Mouse (Mus musculus) layer of hippocampus, adult 2 months (tissue): Measurements from ENCODE around the gene Adipor2. TPM values are rescaled to one million over a fixed set of nuclear protein-coding genes. Genes with fewer than 3 reads are reported as not detected.
A peak's percentile ranks its signal among the peaks of the same experiment; 100 is the strongest.

Experiments used
- DNase-seq, 2 experiments: peaks; one replicate each; pipeline ENCODE4 v3.0.0; 2022; ENCODE audit warnings: low spot score in 2 of 2
- H3K27ac ChIP-seq: fragments of 200-600 bp; 2 replicates; pipeline ENCODE4 v1.8.1; 2022
- H3K4me3 ChIP-seq: fragments of 200-600 bp; 2 replicates; pipeline ENCODE4 v1.8.1; 2022; ENCODE audit warnings: mild to moderate bottlenecking
- CTCF ChIP-seq: fragments of 200-600 bp; conservative IDR thresholded peaks from 2 replicates; pipeline ENCODE4 v1.8.1; 2022; ENCODE audit warnings: antibody characterized with exemption, mild to moderate bottlenecking, moderate library complexity
- total RNA-seq, 2 experiments: library from RNA; stranded (reverse); gene quantifications; 2 replicates each; pipeline ENCODE4 v1.2.3; 2021

Adipor2 gene
- total RNA-seq, 2 experiments from 2014 or later, result 37.1 to 40.5 TPM

DNA sequence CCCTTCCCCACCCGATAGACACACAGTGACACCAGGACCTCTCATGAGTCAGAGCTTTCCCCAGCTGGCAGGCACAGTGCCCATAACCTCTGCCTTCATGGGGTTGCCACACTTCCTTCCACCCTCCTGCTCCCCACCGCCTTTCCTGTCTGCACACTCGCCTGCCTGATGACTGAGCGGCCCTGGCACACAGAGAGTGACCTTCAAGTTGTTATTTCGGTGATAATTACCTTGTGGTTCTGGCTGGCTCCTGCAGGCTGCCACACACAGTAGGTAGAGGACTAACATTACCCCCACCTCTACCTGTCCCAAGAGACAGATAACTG lies 21.2 kb downstream of the Adipor2 start:
- DNase-seq, result no peak
- no peak for TF ChIP-seq CTCF

DNA sequence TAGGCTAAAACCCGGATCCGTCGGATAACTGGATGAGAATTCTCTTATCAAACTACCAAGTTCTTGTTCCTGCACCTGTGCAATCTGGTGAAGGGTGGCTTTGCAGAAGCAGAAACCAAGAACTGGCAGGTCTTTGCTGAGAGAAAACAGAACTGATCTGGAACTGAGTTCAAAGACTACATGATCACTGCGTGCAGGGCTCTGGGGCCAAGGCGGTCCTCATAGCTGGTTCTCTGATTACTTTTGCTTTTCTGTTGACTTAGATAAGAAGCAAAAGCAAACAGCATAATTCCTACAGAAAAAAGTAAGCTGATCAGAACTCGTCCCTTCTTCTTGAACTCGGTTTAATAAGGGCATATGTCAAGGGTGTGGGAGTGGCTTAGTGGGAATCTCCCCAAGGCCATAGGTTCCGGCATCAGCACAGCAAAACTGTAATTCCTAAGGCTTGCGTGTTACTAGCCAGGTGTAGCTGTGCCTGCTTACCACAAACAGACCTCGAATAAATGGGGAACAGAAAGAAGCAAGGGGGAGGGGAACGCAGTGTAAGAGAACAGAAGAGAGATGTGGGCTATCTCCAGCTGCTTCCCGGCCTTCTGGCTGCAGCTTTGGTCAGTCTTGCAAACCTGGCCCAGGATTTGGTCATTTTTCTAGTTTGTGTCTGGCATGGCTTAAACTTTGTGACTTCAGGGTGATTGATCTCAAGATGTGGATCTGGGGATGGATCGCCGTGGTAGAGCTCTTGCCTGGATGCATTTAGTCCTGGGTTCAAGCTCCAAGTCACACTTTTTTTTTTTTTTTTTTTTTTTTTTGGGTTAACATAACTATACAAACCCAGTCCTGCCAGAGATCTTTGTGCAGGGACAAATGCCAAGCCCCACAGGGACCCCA lies 21.8 kb downstream of the Adipor2 start:
- no peak overlapping the region for H3K4me3 ChIP-seq
- H3K27ac ChIP-seq, result peak overlapping the region; percentile 43; the same call in 1 of the 2 replicates
- no peak for TF ChIP-seq CTCF
- no peak for DNase-seq

More for the DNA sequence above, 21.2 kb downstream of the Adipor2 start:
- H3K4me3 ChIP-seq, result no peak overlapping the region
- H3K27ac ChIP-seq, result no peak overlapping the region

DNA sequence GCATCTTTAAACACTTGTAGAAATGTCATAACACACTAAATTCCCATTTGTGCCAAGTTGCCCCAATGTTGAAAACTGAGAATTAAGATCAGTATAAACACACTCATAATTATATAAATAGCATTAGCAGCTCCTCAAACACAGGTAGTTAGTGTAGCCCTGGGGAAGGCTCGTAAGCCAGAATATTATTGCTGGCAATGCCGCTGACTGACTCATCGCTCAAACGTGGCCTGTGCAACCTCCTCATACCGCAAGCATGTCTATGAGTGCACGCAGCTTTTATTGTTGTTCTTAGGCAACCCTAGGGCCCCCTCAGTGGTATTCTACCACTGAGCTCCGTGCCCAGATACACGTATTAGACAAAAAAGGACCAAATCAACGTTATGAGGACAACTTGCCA lies 24.7 kb downstream of the Adipor2 start:
- no peak for DNase-seq
- Histone ChIP-seq H3K4me3 (no peak overlapping the region), H3K27ac (no peak overlapping the region)
- TF ChIP-seq CTCF, result no peak

DNA sequence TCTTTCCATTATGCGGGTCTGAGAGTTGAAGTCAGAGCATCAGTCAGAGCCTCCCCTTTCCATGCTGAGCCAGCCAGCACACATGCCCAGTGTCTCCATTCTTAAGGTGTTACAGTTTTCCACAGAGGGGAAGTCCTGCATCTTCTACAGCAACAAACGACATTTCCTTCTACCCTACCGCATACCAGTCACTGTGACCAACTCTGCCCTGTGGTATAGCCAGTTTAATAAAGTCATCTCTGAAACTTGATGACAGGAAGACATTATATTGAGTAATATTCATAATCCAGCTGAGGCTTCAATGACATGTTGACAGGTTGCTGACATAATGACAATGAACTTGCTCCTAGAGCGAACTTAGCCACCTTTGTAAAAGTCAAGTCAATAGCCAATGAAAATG lies 26.8 kb downstream of the Adipor2 start:
- H3K27ac ChIP-seq, result no peak overlapping the region
- TF ChIP-seq CTCF, result no peak
- DNase-seq, result no peak
- no peak overlapping the region for H3K4me3 ChIP-seq

DNA sequence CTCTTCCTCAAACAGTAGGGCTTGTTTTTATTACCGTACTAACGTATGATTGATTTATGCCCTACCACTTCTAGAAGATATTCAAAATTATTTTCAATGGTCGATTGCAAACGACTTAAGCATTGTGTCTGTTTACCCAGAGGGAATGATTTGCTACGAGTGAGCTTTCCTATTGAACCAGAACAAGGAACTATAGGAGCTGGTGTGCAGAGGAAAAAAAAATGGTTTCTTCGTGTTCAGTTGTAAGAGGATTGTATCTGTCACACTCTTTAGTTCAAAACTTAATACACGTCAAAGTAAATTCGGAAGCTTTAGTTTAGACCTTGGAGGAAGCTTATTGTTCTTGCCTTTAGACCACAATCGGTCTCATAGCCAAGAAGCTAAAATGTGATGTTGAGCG lies 28.4 kb downstream of the Adipor2 start:
- no peak for TF ChIP-seq CTCF
- Histone ChIP-seq H3K4me3 (peak overlapping the region; percentile 95), H3K27ac (peak overlapping the region; percentile 87)
- no peak for DNase-seq

DNA sequence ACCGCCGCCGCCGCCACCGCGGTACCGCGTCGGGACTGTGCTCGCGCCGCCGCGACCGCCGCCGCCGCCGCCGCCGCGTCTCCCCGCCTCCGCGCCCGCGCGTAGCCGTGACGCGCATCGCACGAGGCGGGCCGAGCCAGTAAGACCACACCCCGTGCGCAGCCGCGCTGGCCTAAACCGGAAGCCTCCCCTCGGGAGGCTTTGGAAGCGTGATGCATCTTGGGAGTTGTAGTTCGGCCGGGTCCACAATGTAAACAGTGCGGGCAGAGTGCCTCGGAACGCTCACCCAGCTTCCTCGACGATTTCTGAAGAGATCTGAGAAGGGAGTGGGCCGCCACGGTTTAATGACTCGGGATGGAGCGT lies 28.9 kb downstream of the Adipor2 start:
- peak; percentile 94 to 96 for DNase-seq
- peak overlapping the region; percentile 95 for H3K4me3 ChIP-seq
- H3K27ac ChIP-seq, result peak overlapping the region; percentile 95
- no peak for TF ChIP-seq CTCF

DNA sequence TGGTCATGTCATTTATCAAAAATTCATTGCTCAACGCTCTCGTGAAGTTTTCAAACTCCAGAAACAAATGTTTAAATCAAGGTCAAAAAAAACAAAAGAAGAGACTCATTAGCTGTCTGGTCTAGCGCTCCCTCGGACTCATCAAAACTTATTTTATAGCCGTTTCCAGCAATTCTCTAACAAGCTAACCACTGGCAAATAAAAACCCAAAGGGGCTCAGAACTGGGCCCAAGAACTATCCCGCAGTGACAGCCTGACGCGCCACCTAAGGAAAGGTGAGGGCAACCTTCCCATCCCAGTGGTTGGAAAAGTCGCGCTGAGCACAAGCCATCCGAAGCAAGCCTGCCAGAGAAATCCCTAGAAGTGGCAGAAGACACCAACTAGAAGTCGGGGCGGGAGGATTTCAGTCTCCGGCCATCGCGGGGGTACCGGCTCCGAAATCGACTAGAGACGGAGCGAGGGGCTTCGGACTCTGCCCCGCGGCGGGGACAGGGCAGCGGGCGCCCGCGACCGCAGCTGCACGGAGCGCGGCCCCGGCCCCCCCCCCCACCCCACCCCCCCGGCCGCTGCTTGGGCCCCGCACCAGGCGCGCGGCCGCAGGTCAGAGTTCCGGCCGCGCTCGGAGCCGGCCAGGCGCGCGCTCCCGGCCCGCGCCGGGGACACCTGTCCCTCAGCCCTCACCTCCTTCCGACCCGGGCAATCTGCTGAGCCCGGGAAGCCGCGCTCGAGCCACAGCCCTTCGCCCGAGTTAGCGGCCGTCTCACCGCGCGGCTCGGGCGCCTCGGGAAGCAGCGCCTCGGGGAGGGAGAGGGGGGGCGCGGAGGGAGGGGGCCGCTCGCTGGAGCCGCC lies 29.5 kb downstream of the Adipor2 start:
- peak overlapping the region; percentile 95 for H3K27ac ChIP-seq
- TF ChIP-seq CTCF, result no peak; the same call in 1 of the 2 replicates
- peak in 1 of 2 experiments; percentile 11 for DNase-seq
- peak overlapping the region; percentile 76 for H3K4me3 ChIP-seq

DNA sequence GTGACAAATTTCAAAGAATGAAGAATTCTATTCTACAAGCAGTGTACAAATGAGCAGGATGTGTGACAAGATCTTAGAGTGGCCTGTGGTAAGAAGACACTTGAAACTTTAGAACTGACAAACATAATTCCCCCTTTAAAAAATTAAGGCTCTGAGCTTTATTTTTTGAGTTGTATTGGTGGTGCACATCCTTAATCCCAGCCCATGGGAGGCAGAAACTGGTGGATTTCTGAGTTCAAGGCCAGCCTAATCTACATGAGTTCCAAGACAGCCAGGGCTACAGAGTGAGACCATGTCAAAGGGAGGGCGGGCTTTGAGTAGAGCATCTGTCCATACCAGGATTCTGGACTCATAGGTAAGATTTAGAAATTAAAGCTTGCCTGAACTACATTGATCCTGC lies 30.7 kb downstream of the Adipor2 start:
- H3K27ac ChIP-seq, result no peak overlapping the region
- TF ChIP-seq CTCF, result no peak
- H3K4me3 ChIP-seq, result no peak overlapping the region; the same call in 1 of the 2 replicates
- DNase-seq, result no peak

DNA sequence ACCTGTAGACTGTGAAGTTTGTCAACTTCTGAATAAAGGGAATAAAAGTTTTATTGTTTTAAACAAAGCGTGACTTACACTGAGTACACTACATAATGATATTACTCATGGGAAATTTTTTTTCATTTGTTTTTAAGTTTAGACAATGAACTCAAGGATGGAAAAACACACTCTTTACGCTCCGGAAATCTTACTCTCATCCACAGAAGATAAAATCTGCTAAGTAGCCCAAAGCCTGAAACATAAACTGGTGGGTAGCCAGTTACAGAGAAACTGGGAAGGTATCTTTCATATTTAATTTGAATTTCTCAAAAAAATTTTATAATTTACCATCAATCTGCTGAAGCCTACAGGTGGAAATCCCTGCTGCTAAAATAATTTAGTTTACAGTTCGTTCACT lies 31.1 kb downstream of the Adipor2 start:
- Histone ChIP-seq H3K27ac (no peak overlapping the region), H3K4me3 (no peak overlapping the region)
- DNase-seq, result no peak
- no peak for TF ChIP-seq CTCF

DNA sequence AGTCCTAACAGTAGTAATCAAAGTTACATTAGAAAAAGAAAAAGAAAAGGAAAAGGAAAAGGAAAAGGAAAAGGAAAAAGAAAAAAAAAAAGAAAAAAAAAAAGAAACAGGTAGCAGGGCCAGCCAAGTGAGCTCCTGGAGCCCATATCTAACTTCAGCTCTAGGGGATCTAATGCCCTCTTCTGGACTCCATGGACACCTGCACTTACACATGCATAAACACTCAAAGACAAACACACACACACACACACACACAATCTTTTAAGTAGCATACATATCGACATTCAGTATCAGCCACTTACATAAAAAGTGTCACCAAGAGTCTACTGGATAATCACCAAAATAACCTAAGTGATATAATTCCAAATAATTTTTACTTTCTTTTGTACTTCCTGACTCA lies 31.8 kb downstream of the Adipor2 start:
- H3K27ac ChIP-seq, result no peak overlapping the region
- H3K4me3 ChIP-seq, result no peak overlapping the region
- peak; percentile 29; the same call in 1 of the 2 replicates for TF ChIP-seq CTCF
- no peak for DNase-seq

DNA sequence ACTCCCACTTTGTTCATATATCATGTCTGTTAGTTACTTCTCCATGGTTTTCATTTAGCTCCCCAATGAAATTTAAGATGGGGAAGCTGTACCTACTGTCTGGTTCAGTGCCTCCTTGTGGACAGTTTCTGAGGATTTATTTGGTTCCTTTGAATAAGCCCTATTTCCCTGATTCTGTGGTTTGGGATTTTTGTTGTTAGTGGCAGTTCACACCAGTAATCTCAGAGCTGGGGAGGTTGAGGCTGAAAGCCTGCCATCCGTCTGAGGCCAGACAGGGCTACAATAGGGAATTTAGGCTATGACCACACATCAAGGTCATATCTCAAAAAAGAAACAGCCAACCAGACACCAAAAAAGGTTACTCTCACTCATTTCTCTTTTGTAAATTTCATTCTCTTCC lies 38.9 kb downstream of the Adipor2 start:
- no peak overlapping the region for H3K4me3 ChIP-seq
- H3K27ac ChIP-seq, result no peak overlapping the region
- DNase-seq, result no peak
- peak; percentile 36 for TF ChIP-seq CTCF

DNA sequence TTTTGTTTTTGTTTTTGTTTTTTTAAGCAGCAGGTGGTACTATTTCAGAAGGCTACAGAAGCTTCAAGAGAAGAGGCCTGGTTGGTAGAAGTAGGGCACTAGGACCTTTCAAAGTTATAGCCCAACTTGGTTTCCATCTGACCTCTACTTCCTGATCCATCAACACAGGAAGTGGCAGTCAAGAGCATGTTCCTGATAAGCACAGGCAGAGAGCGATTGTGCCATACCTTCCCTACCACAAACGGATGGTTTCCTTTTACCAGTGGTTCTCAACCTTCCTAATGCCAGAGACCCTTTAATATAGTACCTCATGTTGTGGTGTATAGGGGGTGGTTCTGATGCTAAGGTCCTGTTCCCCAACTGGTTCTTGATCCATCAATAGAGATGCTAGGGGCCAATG lies 39.9 kb downstream of the Adipor2 start:
- TF ChIP-seq CTCF, result no peak
- DNase-seq, result no peak
- Histone ChIP-seq H3K4me3 (no peak overlapping the region), H3K27ac (no peak overlapping the region)

DNA sequence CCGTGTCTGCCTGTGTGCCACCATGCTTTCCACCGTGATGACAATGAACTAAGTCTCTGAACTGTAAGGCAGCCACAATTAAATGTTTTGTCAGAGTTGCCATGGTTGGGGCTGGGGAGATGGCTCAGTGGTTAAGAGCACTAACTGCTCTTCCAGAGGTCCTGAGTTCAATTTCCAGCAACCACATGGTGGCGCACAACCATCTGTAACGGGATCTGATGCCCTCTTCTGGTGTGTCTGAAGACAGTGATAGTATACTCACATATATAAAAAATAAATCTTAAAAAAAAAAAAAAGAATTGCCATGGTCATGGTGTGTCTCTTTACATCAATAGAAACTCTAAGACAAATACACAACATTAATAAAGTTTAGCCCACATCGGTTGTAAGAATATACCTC lies 42.5 kb downstream of the Adipor2 start:
- no peak overlapping the region for H3K4me3 ChIP-seq
- TF ChIP-seq CTCF, result peak; percentile 43
- no peak overlapping the region for H3K27ac ChIP-seq
- no peak for DNase-seq
